Mouse (Mus musculus) hindlimb bud, embryonic 11.5 days (tissue): Measurements from ENCODE around the gene Ftsj3.
"Not testable (repeated sequence)": the region's sequence is repeated elsewhere in the genome, so short reads cannot be mapped to it uniquely, and the experiment has no call there.

Experiments used
- DNase-seq: peaks from one replicate; pipeline ENCODE4 v3.0.0-alpha.2; 2012; ENCODE audit warnings: low read depth, low spot score; ENCODE audit errors: extremely low spot score

Ftsj3 gene

GRCm38 (mm10) chr11:106269060-106269431 lies 13.2 kb upstream of the Ftsj3 start:
- DNase-seq = no peak

DNA sequence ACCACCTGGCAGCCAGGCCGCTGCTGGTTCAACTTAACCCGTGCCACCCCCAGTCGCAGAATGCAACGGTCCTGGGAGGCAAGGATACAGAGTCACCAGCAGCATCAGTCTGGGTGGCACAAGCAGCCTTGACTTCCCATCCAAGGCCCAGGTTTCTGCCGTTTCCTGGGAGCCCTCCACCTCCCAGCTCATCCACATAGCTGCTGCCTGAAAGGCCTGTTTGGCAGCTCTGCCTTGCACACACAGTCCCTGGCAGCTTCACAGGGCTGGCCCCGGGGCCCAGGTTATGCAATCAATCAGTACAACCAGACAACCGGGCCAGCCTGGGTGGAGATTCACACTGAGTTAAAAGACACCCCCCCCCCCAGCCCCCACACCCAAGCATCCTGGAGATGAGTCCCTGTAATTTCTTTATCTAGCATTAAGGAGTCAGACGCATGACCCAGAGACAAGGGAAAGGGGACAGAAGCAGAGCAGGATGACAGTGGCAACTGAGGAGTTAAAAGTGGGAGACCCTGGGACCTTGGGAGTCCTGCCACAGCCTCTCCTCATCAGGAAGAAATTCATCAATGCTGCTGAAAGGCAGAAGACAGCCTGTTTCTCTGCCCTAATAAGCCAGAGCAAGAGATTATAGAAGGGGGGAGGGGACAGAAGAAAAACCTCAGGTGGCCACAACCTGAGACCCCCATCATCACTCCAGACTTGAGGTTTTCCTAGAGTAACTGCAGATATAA lies 12.6 kb upstream of the Ftsj3 start:
- DNase-seq = no peak

GRCm38 (mm10) chr11:106267871-106268270 lies 12.0 kb upstream of the Ftsj3 start:
- DNase-seq = no peak

GRCm38 (mm10) chr11:106267311-106267852 lies 11.5 kb upstream of the Ftsj3 start:
- no peak for DNase-seq

- DNase-seq = no peak
Measured at GRCm38 (mm10) chr11:106266431-106266830, 10.6 kb upstream of the Ftsj3 start.

GRCm38 (mm10) chr11:106265570-106265969 lies 9.7 kb upstream of the Ftsj3 start:
- DNase-seq = no peak

DNA sequence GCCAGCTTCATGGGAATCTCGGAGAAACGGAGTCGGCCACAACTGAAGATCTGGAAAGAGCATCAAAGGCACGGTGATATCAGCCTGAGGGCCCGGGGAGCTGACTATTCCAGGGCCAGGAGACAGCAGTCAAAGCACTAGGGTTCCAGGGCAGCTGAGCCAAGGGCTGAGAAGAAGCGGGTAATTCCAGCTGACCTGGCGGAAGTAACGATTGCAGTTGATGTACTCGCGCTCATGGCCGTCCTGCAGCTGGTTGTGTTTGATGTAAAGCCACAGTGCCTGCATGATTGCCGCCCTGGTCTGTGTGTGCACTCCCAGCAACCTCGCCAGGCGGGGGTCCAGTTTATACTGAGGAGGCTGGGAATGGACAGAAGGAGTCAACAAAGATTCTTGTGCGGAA lies 9.1 kb upstream of the Ftsj3 start:
- no peak for DNase-seq

DNA sequence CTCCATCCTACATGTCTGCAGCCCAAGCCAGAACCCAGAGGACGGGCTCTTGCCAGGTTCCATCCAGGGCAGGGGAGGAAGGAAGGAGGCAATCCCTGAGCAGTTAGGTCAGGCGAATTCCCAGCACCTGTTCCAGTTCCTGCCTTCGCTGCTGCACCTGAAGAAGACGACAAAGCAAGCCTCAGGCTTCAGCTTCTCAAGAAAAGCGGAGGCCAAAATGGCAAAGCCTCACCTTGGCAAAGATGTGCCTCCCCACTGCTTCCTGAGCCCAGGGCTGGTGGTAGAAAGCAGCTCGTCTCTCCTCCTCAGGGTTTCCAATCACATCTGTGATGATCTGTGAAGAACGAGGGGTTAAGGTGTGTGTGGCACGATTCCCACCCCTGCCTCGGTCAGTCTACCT lies 8.1 kb upstream of the Ftsj3 start:
- no peak for DNase-seq

- DNase-seq = no peak
Measured at GRCm38 (mm10) chr11:106260826-106261450, 5.1 kb upstream of the Ftsj3 start.

DNA sequence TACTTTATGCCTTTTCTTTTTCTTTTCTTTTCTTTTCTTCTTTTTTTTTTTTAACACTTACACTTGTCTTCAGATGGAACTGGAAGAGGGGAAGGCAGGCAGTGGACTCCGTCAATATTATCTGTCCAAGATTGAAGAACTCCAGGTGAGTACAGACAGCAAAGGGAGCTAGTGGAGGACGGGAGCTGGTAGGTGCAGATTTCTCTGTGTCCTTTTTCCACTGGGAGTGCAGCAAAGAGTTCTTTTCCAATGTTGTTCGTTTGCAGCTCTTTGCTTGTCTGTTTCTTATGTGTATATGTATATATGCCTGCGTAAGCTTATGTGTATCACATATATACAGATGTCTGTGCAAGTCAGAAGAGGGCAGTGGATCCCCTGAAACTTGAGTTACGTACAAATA lies 896 bp upstream of the Ftsj3 start:
- DNase-seq = no peak

GRCm38 (mm10) chr11:106255174-106255573 lies 705 bp downstream of the Ftsj3 start:
- DNase-seq = no peak

- no peak for DNase-seq
Measured at GRCm38 (mm10) chr11:106254767-106255166, 1.1 kb downstream of the Ftsj3 start.

GRCm38 (mm10) chr11:106249326-106249725 lies 6.6 kb downstream of the Ftsj3 start:
- no peak for DNase-seq

- no peak for DNase-seq
Measured at GRCm38 (mm10) chr11:106246834-106247233, 9.0 kb downstream of the Ftsj3 start.

- not testable (repeated sequence) for DNase-seq
Measured at GRCm38 (mm10) chr11:106233978-106234377, 21.9 kb downstream of the Ftsj3 start.

- no peak for DNase-seq
Measured at GRCm38 (mm10) chr11:106220603-106221002, 35.3 kb downstream of the Ftsj3 start.

DNA sequence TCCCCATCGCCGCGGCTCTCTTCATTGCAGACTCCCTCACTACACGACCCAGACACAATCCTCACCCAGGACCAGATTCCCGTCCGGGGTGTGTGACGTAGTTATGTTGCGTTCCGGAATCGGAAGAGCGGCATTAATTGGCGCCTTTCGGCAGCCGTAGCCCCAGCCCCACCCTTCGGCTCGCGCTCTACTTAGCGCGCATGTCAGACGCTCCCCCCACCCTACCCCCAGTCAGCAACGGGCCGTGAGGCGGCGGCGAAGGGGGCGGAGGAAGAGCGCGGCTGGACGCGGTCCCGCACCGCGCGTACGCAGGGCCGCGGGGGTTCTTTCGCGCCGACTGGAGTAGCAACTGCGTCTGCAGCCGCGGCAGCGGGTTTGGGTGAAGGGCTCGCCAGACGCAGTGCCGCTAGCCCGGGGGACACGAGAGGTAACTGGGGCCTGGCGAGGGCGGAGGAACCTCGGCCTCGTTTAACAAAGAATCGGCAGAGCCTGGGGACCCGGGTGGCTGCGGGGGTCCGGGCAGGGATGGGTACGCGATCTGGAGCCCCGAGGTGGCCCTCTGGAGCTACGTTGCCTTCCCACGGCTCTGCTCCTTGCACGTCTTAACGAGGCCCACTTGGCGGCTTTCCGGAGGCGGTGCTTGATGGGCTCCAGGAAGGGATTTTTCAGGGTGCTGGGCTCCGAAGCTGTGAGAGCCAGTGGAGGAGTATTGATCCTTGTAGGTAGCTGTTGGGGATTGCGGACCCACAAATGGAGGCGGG lies 39.0 kb downstream of the Ftsj3 start, which contains the start of gene Ddx42:
TSS of gene Ddx42 (plus strand) at position 197 of the 761 bp plus-strand sequence.
- peak; percentile 83 for DNase-seq

- DNase-seq = peak; percentile 91
Measured at GRCm38 (mm10) chr11:106215927-106216729, 39.8 kb downstream of the Ftsj3 start, which contains the start of gene Ccdc47. Ccdc47 (minus strand) TSS chr11:106216344.

GRCm38 (mm10) chr11:106215450-106215859 lies 40.4 kb downstream of the Ftsj3 start:
- no peak for DNase-seq

DNA sequence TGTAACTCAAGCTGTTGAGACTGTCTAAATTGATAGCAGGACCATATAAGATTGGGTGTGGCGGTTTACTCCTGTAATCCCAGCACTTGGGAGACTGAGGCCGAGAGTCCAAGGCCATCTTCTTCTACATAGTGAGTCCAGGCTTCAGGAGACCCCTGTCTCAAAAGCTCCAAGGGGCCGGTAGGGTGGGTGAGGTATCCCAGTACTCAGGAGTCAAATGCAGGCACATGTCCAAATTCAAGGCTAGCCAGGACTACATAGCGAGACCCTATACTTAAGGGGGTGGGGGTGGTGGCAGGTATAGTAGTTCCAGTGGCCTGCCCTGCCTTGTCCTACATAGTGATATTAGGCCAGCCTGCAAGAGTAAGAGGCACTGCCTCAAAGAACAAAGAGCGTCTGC lies 41.0 kb downstream of the Ftsj3 start:
- no peak for DNase-seq

DNA sequence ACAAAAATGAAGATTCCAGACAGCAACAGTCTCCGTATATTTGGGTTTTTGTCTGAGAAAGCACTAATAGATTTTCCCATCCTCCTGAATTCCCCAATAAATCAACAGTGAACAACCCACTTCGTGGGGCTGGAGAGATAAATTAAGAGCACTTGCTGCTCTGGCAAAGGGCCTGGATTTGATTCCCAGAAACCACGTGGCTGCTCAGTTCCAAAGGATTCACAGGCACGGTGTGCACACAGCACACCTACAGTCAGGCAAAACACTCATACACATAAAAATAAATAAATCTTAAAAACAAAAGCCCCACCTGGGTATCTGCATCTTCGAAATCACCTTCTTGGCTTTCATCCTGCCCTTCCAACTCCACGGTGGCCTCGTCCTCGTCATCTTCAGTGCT lies 43.1 kb downstream of the Ftsj3 start:
- no peak for DNase-seq
